Mouse (Mus musculus) E14TG2a.4 (cell line): Measurements from ENCODE around the gene Mchr1.

ENCODE experiments used
- H3K27me3 ChIP-seq: 2 replicates; pipeline ENCODE4 v1.6.1; 2014; ENCODE audit warnings: low read length, control low read depth; ENCODE audit not compliant: insufficient read depth
- H3K36me3 ChIP-seq: 2 replicates; pipeline ENCODE4 v1.6.1; 2014; ENCODE audit warnings: low read length, control low read depth; ENCODE audit not compliant: insufficient read depth
- H3K4me1 ChIP-seq: replicated peaks from 2 replicates; pipeline ENCODE4 v1.6.1; 2014; ENCODE audit warnings: low read depth, low read length, control low read depth
- H3K4me3 ChIP-seq: replicated peaks from 2 replicates; pipeline ENCODE4 v1.5.1; 2014; ENCODE audit warnings: mild to moderate bottlenecking, low read length
- H3K9me3 ChIP-seq: 2 replicates; pipeline ENCODE4 v1.6.1; 2014; ENCODE audit warnings: low read length, control low read depth
- CTCF ChIP-seq: conservative IDR thresholded peaks from 2 replicates; pipeline ENCODE4 v1.5.1; 2014; ENCODE audit warnings: low read length
- NANOG ChIP-seq: IDR thresholded peaks from 2 replicates; pipeline ENCODE4 v1.6.1; 2014; ENCODE audit warnings: borderline replicate concordance, low read length, mixed read lengths
- POU5F1 ChIP-seq: IDR thresholded peaks from 2 replicates; pipeline ENCODE4 v1.6.1; 2014; ENCODE audit warnings: low read length, borderline replicate concordance

Gene Mchr1

DNA sequence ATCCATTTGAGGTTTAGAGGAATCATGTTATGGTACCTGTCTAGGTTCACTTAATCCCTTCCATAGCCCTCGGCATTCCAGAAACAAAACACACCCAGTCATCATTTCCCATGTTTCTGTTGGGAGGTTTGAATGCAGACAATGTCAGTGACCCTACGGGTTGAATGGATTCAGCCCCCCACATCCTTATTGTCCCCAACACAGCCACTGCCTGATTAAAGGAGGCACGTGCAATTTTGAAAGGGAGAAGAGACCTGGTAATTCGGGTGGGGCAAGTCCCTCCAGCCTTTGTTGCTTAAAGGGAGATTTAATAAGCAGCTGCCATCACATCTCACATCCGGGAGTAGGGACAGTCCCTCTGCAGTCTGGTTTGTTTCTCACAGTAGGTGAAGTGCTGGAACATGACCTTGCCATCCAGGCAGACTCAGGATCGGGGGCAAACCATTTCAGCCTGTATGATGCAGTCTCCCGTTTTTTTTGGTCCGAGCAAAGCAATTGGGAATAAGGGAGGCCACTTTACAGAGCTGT is 18.9 kb downstream of the Mchr1 start:
- TF ChIP-seq NANOG (no peak), POU5F1 (no peak), CTCF (no peak)
- Histone ChIP-seq H3K9me3 (peaks cover 9% of the 10 kb centered on the region; the same call in 1 of the 2 replicates), H3K27me3 (no peaks in the 10 kb centered on the region; the same call in 1 of the 2 replicates)

DNA sequence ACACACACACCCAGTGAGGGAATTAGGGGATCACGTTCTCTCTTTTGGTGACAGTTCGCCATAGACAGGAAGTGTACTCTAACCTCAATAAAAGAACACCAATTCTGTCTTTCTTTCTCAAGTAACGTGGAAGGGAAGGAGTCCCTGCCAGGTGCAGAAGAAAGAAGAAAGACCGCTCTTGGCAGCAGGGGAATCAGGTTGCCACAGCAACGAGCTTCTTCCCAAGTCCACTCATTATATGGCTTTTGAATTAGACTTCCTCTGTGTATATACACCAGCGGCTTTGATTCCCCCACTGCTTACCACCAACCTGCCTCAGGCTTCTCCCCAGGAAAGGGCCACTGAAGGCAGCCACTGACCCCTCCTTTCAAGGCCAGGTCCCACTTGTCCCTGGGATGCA is 19.8 kb downstream of the Mchr1 start:
- Histone ChIP-seq H3K9me3 (peaks cover 9% of the 10 kb centered on the region; the same call in 1 of the 2 replicates), H3K27me3 (no peaks in the 10 kb centered on the region; the same call in 1 of the 2 replicates), H3K36me3 (no peaks in the 10 kb centered on the region), H3K4me3 (no peak overlapping the region), H3K4me1 (peaks cover 50% of the 10 kb centered on the region)
- TF ChIP-seq CTCF: no peak
- no peak for TF ChIP-seq POU5F1
- no peak for TF ChIP-seq NANOG

More for the DNA sequence above, 18.9 kb downstream of the Mchr1 start:
- peaks cover 44% of the 10 kb centered on the region for H3K4me1 ChIP-seq
- no peak overlapping the region for H3K4me3 ChIP-seq
- H3K36me3 ChIP-seq: no peaks in the 10 kb centered on the region

DNA sequence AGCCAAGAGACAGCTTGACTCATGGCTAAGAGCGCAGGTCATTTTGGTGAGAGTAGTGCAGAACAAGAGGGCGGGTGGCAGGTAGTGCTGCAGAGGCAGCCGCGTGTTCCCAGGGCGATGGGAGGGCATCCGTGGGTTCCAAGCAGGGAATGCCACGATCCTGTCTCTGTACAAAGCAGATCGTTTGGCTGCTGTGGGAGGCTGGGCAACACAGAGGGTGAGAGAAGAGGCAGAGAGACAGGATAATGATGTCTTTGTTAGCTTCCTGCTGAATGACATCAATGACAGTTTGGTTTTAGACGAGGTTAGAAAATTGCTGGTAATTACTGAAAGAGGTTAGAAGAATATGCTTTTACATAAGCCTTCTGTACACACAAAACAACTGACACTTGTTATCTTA is 23.0 kb downstream of the Mchr1 start:
- peaks cover 50% of the 10 kb centered on the region for H3K4me1 ChIP-seq
- TF ChIP-seq CTCF (no peak), NANOG (no peak), POU5F1 (no peak)
- H3K36me3 ChIP-seq: no peaks in the 10 kb centered on the region
- no peaks in the 10 kb centered on the region; the same call in 1 of the 2 replicates for H3K27me3 ChIP-seq
- H3K4me3 ChIP-seq: no peak overlapping the region; the same call in 1 of the 2 replicates
- no peaks in the 10 kb centered on the region for H3K9me3 ChIP-seq

DNA sequence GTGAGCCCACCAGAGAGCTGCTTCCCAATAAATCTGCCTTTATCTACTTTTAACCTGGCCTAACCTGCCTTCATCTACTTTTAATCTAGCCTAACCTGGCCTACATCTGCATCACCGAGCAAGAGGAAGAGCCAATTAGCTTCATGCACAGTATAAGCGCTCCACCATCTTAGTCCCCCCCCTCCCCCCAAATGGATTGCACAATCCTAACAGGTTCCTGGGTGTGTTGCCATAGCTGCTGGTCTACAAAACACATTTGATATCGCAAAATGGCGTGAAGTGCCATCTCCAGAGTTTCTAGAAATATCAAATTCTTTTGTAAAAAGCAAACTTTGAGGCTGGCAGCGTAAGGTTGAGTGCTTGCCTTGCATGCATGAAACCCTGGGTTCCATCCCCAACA is 24.0 kb downstream of the Mchr1 start:
- H3K9me3 ChIP-seq: no peaks in the 10 kb centered on the region
- no peak for TF ChIP-seq NANOG
- TF ChIP-seq CTCF: no peak
- TF ChIP-seq POU5F1: no peak
- no peak overlapping the region for H3K4me3 ChIP-seq
- peaks cover 3% of the 10 kb centered on the region; the same call in 1 of the 2 replicates for H3K27me3 ChIP-seq
- peaks cover 44% of the 10 kb centered on the region for H3K4me1 ChIP-seq
- H3K36me3 ChIP-seq: no peaks in the 10 kb centered on the region

DNA sequence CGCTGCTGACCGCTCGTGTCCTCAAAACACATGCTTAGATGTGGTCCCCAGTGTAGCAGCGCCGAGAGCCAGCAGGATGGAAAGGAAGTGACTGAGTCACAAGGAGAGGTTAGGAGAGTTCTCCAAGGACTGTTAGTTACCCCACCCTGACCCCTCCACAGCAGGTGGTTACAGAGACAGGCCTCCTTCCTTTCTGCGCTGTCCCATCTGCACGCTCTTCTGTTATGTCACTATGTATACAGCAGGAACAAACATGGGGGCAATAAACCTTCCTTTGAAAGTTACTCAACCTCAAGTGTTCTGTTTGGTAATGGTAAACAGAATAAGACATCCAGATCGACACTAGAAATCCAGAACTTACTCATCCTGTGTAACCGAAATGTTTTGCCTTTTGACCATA is 24.9 kb downstream of the Mchr1 start:
- H3K27me3 ChIP-seq: peaks cover 4% of the 10 kb centered on the region; the same call in 1 of the 2 replicates
- no peak for TF ChIP-seq POU5F1
- TF ChIP-seq CTCF: no peak
- TF ChIP-seq NANOG: no peak
- H3K9me3 ChIP-seq: no peaks in the 10 kb centered on the region

DNA sequence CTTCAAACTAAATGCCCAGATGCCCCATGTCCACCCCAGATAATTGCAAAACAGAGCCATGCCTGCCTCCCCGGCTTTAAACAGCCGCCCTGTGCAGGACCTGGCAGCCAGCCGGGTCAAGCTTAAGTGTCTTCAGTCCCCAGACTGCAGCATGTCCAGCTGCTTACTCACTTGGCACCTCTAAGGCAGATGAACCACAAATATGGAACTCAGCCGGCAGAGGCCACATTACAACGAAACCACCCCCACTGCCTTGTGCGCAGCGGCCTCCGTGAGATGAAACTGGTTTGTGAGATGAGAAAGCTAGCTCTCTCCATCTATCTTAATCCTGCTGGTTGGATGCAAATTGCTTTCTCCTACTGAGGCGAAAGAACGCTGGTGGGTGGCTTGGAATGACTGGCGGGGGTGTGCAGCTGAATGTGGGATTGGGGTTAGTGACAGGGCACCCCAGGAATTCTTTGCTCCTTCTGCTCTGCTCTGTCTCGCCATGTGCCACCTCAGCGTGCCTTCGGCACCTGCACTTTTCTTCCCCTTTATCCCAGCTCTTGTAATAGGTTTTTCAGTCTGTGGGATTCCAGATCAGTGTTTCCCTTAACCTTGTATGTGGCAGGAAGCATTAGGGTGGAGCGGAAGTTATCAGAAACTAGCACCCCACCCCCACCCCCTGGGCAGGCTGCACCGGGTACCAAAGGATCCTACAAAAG is 29.2 kb downstream of the Mchr1 start:
- peaks cover 18% of the 10 kb centered on the region for H3K4me1 ChIP-seq
- H3K4me3 ChIP-seq: peak overlapping the region; percentile 32
- H3K9me3 ChIP-seq: 0 out of 2 replicates have a peak, but pooled peaks cover 5% of the 10 kb centered on the region
- H3K27me3 ChIP-seq: peaks cover 4% of the 10 kb centered on the region; the same call in 1 of the 2 replicates
- no peaks in the 10 kb centered on the region for H3K36me3 ChIP-seq
- TF ChIP-seq NANOG (no peak), POU5F1 (no peak), CTCF (no peak)

More for the DNA sequence above, 24.9 kb downstream of the Mchr1 start:
- Histone ChIP-seq H3K4me1 (peaks cover 42% of the 10 kb centered on the region), H3K4me3 (no peak overlapping the region), H3K36me3 (no peaks in the 10 kb centered on the region)

DNA sequence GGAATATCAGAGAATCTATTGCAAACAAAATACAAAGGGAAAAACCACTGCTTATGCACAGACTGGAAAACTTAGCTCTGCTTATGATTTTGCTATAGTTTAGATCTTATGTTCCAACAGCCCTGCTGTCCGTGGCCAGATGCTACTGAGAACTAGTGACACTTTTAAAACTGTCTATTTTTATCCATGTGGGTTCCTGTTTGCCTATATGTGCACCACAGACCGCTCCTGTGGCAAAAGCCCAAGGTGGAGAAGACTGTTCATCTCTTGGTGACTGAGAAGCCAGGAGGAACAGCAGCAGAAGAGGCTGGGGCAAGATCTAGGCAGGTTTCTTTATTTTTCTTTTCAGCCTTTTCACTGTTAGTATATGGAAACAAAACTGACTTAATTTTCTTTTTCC is 32.1 kb downstream of the Mchr1 start:
- Histone ChIP-seq H3K27me3 (peaks cover 5% of the 10 kb centered on the region), H3K4me3 (no peak overlapping the region), H3K9me3 (0 out of 2 replicates have a peak, but pooled peaks cover 5% of the 10 kb centered on the region), H3K36me3 (no peaks in the 10 kb centered on the region), H3K4me1 (peaks cover 13% of the 10 kb centered on the region)
- TF ChIP-seq POU5F1 (no peak), CTCF (no peak), NANOG (no peak)

DNA sequence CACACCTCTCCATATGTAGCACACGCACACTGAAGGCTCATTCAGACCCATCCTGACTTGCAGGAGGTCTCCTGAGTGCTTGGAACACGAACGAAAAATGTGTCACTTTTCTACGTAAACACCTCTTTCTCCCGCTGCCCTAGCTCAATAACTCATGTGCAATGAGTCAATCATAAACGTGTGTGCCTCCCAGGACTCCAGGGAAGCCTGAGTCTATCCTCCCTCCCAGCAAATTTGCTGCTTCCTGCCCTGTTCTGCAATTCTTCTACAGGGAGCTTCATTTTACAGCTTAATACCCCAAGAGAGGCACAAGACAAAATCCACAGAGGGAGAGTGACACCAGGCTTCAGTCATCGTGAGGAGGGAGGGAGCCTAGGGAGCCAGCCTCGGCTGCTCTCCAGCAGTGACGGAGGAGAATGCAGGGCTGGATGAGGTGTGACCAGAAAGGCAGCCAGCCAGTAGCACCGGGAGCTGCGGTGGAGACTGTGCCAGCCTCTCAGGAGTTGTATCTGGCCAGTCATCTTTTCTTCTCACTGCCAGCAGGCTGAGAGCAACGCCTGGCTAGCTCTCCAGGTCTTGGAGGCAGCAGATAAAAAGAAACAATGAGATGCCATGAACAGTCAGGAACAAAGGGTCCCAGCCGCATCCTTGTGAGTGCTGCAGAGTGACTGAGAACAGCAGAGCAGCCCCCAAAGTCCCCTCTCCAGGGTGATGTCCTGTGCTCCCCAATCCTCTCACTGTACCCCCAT is 37.2 kb downstream of the Mchr1 start:
- H3K4me1 ChIP-seq: peaks cover 11% of the 10 kb centered on the region
- no peak overlapping the region for H3K4me3 ChIP-seq
- no peaks in the 10 kb centered on the region for H3K36me3 ChIP-seq
- no peak for TF ChIP-seq NANOG
- no peak for TF ChIP-seq POU5F1
- TF ChIP-seq CTCF: no peak
- H3K27me3 ChIP-seq: peaks cover 3% of the 10 kb centered on the region
- no peaks in the 10 kb centered on the region for H3K9me3 ChIP-seq
